Mouse (Mus musculus) liver (tissue): ENCODE measurements at regions not wholly inside any gene's neighbourhood (a gene's known extent, or its start where the extent isn't known, plus 50 kb on each side); places are given as distances from the start of the nearest gene placed in this dataset.
"Not testable (repeated sequence)": the region's sequence is repeated elsewhere in the genome, so short reads cannot be mapped to it uniquely, and the experiment has no call there.

ENCODE experiments used
- DNase-seq: peaks from one replicate; pipeline ENCODE4 v3.0.0-alpha.2; 2020; ENCODE audit warnings: mixed read lengths

GRCm38 (mm10) chr9:33050789-33051188 lies 414.8 kb downstream of the Ets1 start:
- DNase-seq: no peak

GRCm38 (mm10) chr9:33060636-33061264 lies 424.7 kb downstream of the Ets1 start:
- no peak for DNase-seq

GRCm38 (mm10) chr9:33062476-33062875 lies 426.5 kb downstream of the Ets1 start:
- no peak for DNase-seq

- DNase-seq: no peak
Measured at GRCm38 (mm10) chr9:33065331-33065730, 429.3 kb downstream of the Ets1 start.

GRCm38 (mm10) chr9:33067521-33067920 lies 431.5 kb downstream of the Ets1 start:
- no peak for DNase-seq

GRCm38 (mm10) chr9:33070116-33070515 lies 434.1 kb downstream of the Ets1 start:
- DNase-seq: no peak

GRCm38 (mm10) chr9:33080271-33080670 lies 444.2 kb downstream of the Ets1 start:
- no peak for DNase-seq

GRCm38 (mm10) chr9:33080774-33081173 lies 444.8 kb downstream of the Ets1 start:
- no peak for DNase-seq

- DNase-seq: no peak
Measured at GRCm38 (mm10) chr9:33089977-33090376, 454.0 kb downstream of the Ets1 start.

GRCm38 (mm10) chr9:33091664-33092063 lies 455.6 kb downstream of the Ets1 start:
- DNase-seq: no peak

GRCm38 (mm10) chr9:33095654-33096053 lies 459.6 kb downstream of the Ets1 start:
- peak; percentile 51 for DNase-seq

- DNase-seq: no peak
Measured at GRCm38 (mm10) chr9:33101206-33101605, 465.2 kb downstream of the Ets1 start.

GRCm38 (mm10) chr9:33104623-33105074 lies 468.6 kb downstream of the Ets1 start:
- no peak for DNase-seq

GRCm38 (mm10) chr9:33123841-33124240 lies 487.8 kb downstream of the Ets1 start:
- no peak for DNase-seq

- no peak for DNase-seq
Measured at GRCm38 (mm10) chr9:33152186-33152585, 516.2 kb downstream of the Ets1 start.

GRCm38 (mm10) chr9:33168159-33168558 lies 532.1 kb downstream of the Ets1 start:
- DNase-seq: no peak

- DNase-seq: not testable (repeated sequence)
Measured at GRCm38 (mm10) chr9:33169093-33169492, 533.1 kb downstream of the Ets1 start.

- DNase-seq: no peak
Measured at GRCm38 (mm10) chr9:33180066-33180465, 544.0 kb downstream of the Ets1 start.

- no peak for DNase-seq
Measured at GRCm38 (mm10) chr9:33187187-33187586, 551.2 kb downstream of the Ets1 start.

GRCm38 (mm10) chr9:33209083-33209482 lies 573.1 kb downstream of the Ets1 start:
- DNase-seq: no peak

- no peak for DNase-seq
Measured at GRCm38 (mm10) chr9:33214523-33214922, 578.5 kb downstream of the Ets1 start.

- DNase-seq: no peak
Measured at GRCm38 (mm10) chr9:33220981-33221380, 585.0 kb downstream of the Ets1 start.

- DNase-seq: no peak
Measured at GRCm38 (mm10) chr9:33222066-33222805, 586.2 kb downstream of the Ets1 start.

GRCm38 (mm10) chr9:33233699-33234131 lies 597.7 kb downstream of the Ets1 start:
- DNase-seq: no peak
